Mouse (Mus musculus): ENCODE measurements at regions not wholly inside any gene's neighbourhood (a gene's known extent, or its start where the extent isn't known, plus 50 kb on each side); places are given as distances from the start of the nearest gene placed in this dataset.

- no peak overlapping the region for H3K4me3 ChIP-seq
- no peaks in the 10 kb centered on the region for H3K27me3 ChIP-seq (replicated peaks)
- ATAC-seq (replicated peaks): no peak
- H3K4me2 ChIP-seq: no peak overlapping the region
- no peak overlapping the region for H3K27ac ChIP-seq
- no peaks in the 10 kb centered on the region for H3K36me3 ChIP-seq (replicated peaks)
- no peaks in the 10 kb centered on the region for H3K9me3 ChIP-seq
- no peak overlapping the region for H3K9ac ChIP-seq
- H3K4me1 ChIP-seq: no peaks in the 10 kb centered on the region
These were observed 326.3 kb downstream of the Cd109 start for GRCm38 (mm10) chr9:78941648-78942047.

GRCm38 (mm10) chr9:78964813-78965212 is 349.5 kb downstream of the Cd109 start:
- H3K4me3 ChIP-seq: no peak overlapping the region
- no peaks in the 10 kb centered on the region for H3K9me3 ChIP-seq
- H3K36me3 ChIP-seq (replicated peaks): no peaks in the 10 kb centered on the region
- no peak overlapping the region for H3K27ac ChIP-seq
- H3K4me1 ChIP-seq: no peaks in the 10 kb centered on the region
- no peak overlapping the region for H3K4me2 ChIP-seq
- no peak for ATAC-seq (replicated peaks)
- 19% methylated on average over 1 of the region's 1 CpGs for WGBS
- no peaks in the 10 kb centered on the region for H3K27me3 ChIP-seq (replicated peaks)
- no peak overlapping the region for H3K9ac ChIP-seq

GRCm38 (mm10) chr9:78965226-78965950 is 350.0 kb downstream of the Cd109 start:
- Histone ChIP-seq H3K4me2 (no peak overlapping the region), H3K9ac (no peak overlapping the region), H3K4me1 (no peaks in the 10 kb centered on the region), H3K4me3 (no peak overlapping the region), H3K36me3 (replicated peaks) (no peaks in the 10 kb centered on the region), H3K27me3 (replicated peaks) (no peaks in the 10 kb centered on the region), H3K27ac (no peak overlapping the region), H3K9me3 (no peaks in the 10 kb centered on the region)
- 71% methylated on average over 14 of the region's 14 CpGs for WGBS
- no peak for ATAC-seq (replicated peaks)

- no peak overlapping the region for H3K4me3 ChIP-seq
- no peak overlapping the region for H3K4me2 ChIP-seq
- no peaks in the 10 kb centered on the region for H3K9me3 ChIP-seq
- no peaks in the 10 kb centered on the region for H3K36me3 ChIP-seq (replicated peaks)
- WGBS: 83% methylated on average over 3 of the region's 3 CpGs
- H3K9ac ChIP-seq: no peak overlapping the region
- H3K4me1 ChIP-seq: no peaks in the 10 kb centered on the region
- ATAC-seq (replicated peaks): no peak
- H3K27ac ChIP-seq: no peak overlapping the region
- H3K27me3 ChIP-seq (replicated peaks): no peaks in the 10 kb centered on the region
These were observed 356.4 kb downstream of the Cd109 start for GRCm38 (mm10) chr9:78971731-78972130.

GRCm38 (mm10) chr9:78983734-78984133 is 368.4 kb downstream of the Cd109 start:
- Histone ChIP-seq H3K4me2 (no peak overlapping the region), H3K27ac (no peak overlapping the region), H3K9ac (no peak overlapping the region), H3K4me3 (no peak overlapping the region), H3K27me3 (replicated peaks) (no peaks in the 10 kb centered on the region), H3K36me3 (replicated peaks) (no peaks in the 10 kb centered on the region), H3K4me1 (no peaks in the 10 kb centered on the region), H3K9me3 (no peaks in the 10 kb centered on the region)
- no peak for ATAC-seq (replicated peaks)
- 94% methylated on average over 2 of the region's 2 CpGs for WGBS

GRCm38 (mm10) chr9:78985184-78985864 is 370.0 kb downstream of the Cd109 start:
- no peaks in the 10 kb centered on the region for H3K27me3 ChIP-seq (replicated peaks)
- no peaks in the 10 kb centered on the region for H3K9me3 ChIP-seq
- H3K4me1 ChIP-seq: no peaks in the 10 kb centered on the region
- no peak for ATAC-seq (replicated peaks)
- WGBS: 90% methylated on average over 5 of the region's 5 CpGs
- H3K27ac ChIP-seq: no peak overlapping the region
- H3K9ac ChIP-seq: no peak overlapping the region
- H3K4me3 ChIP-seq: no peak overlapping the region
- no peaks in the 10 kb centered on the region for H3K36me3 ChIP-seq (replicated peaks)
- no peak overlapping the region for H3K4me2 ChIP-seq

GRCm38 (mm10) chr9:78991310-78991709 is 376.0 kb downstream of the Cd109 start:
- Histone ChIP-seq H3K27ac (no peak overlapping the region), H3K4me2 (no peak overlapping the region), H3K9ac (no peak overlapping the region), H3K36me3 (replicated peaks) (no peaks in the 10 kb centered on the region), H3K27me3 (replicated peaks) (no peaks in the 10 kb centered on the region), H3K4me3 (no peak overlapping the region), H3K9me3 (no peaks in the 10 kb centered on the region), H3K4me1 (no peaks in the 10 kb centered on the region)
- ATAC-seq (replicated peaks): no peak
- WGBS: 69% methylated on average over 4 of the region's 4 CpGs

- no peaks in the 10 kb centered on the region for H3K4me1 ChIP-seq
- H3K27me3 ChIP-seq (replicated peaks): no peaks in the 10 kb centered on the region
- no peak overlapping the region for H3K9ac ChIP-seq
- H3K4me3 ChIP-seq: no peak overlapping the region
- no peak for ATAC-seq (replicated peaks)
- no peaks in the 10 kb centered on the region for H3K9me3 ChIP-seq
- H3K36me3 ChIP-seq (replicated peaks): no peaks in the 10 kb centered on the region
- no peak overlapping the region for H3K27ac ChIP-seq
- no peak overlapping the region for H3K4me2 ChIP-seq
These were observed 385.7 kb downstream of the Cd109 start for GRCm38 (mm10) chr9:79001081-79001480.

- Histone ChIP-seq H3K4me3 (no peak overlapping the region), H3K27ac (no peak overlapping the region), H3K36me3 (replicated peaks) (no peaks in the 10 kb centered on the region), H3K4me1 (no peaks in the 10 kb centered on the region), H3K9me3 (no peaks in the 10 kb centered on the region), H3K9ac (no peak overlapping the region), H3K4me2 (no peak overlapping the region), H3K27me3 (replicated peaks) (no peaks in the 10 kb centered on the region)
- 63% methylated on average over 1 of the region's 1 CpGs for WGBS
- ATAC-seq (replicated peaks): no peak
These were observed 386.6 kb downstream of the Cd109 start for GRCm38 (mm10) chr9:79001930-79002329.

GRCm38 (mm10) chr9:79004296-79004980 is 389.1 kb downstream of the Cd109 start:
- Histone ChIP-seq H3K36me3 (replicated peaks) (no peaks in the 10 kb centered on the region), H3K4me1 (no peaks in the 10 kb centered on the region), H3K9me3 (no peaks in the 10 kb centered on the region), H3K27ac (no peak overlapping the region), H3K27me3 (replicated peaks) (no peaks in the 10 kb centered on the region), H3K4me3 (no peak overlapping the region), H3K4me2 (no peak overlapping the region), H3K9ac (no peak overlapping the region)
- 81% methylated on average over 3 of the region's 3 CpGs for WGBS
- no peak for ATAC-seq (replicated peaks)

GRCm38 (mm10) chr9:79022291-79022690 is 406.9 kb downstream of the Cd109 start:
- no peaks in the 10 kb centered on the region for H3K9me3 ChIP-seq
- no peak overlapping the region for H3K27ac ChIP-seq
- H3K9ac ChIP-seq: no peak overlapping the region
- no peak overlapping the region for H3K4me2 ChIP-seq
- no peaks in the 10 kb centered on the region for H3K4me1 ChIP-seq
- ATAC-seq (replicated peaks): no peak
- H3K36me3 ChIP-seq (replicated peaks): no peaks in the 10 kb centered on the region
- WGBS: 89% methylated on average over 2 of the region's 2 CpGs
- no peaks in the 10 kb centered on the region for H3K27me3 ChIP-seq (replicated peaks)
- no peak overlapping the region for H3K4me3 ChIP-seq

- Histone ChIP-seq H3K27me3 (replicated peaks) (no peaks in the 10 kb centered on the region), H3K4me1 (no peaks in the 10 kb centered on the region), H3K9ac (no peak overlapping the region), H3K9me3 (no peaks in the 10 kb centered on the region), H3K4me2 (no peak overlapping the region), H3K36me3 (replicated peaks) (no peaks in the 10 kb centered on the region), H3K27ac (no peak overlapping the region), H3K4me3 (no peak overlapping the region)
- 93% methylated on average over 6 of the region's 6 CpGs for WGBS
- ATAC-seq (replicated peaks): no peak
These were observed 412.9 kb downstream of the Cd109 start for GRCm38 (mm10) chr9:79028234-79028633.

- Histone ChIP-seq H3K36me3 (replicated peaks) (no peaks in the 10 kb centered on the region), H3K27ac (no peak overlapping the region), H3K9ac (no peak overlapping the region), H3K4me3 (no peak overlapping the region), H3K4me2 (no peak overlapping the region), H3K4me1 (no peaks in the 10 kb centered on the region), H3K9me3 (no peaks in the 10 kb centered on the region), H3K27me3 (replicated peaks) (no peaks in the 10 kb centered on the region)
- WGBS: 82% methylated on average over 9 of the region's 9 CpGs
- no peak for ATAC-seq (replicated peaks)
These were observed 414.1 kb downstream of the Cd109 start for GRCm38 (mm10) chr9:79029456-79029855.

Data from midbrain, embryonic 15.5 days (tissue).